Mouse (Mus musculus) kidney, postnatal 0 days (tissue): ENCODE measurements at regions not wholly inside any gene's neighbourhood (a gene's known extent, or its start where the extent isn't known, plus 50 kb on each side); places are given as distances from the start of the nearest gene placed in this dataset.

Experiments
- ATAC-seq: fragments of 200-750 bp; cut with Nextera tagmentation; replicated peaks from 2 replicates; pipeline ENCODE4 v1.8.0; 2017; ENCODE audit warnings: low read depth, moderate number of reproducible peaks, moderate TSS enrichment, moderate library complexity; ENCODE audit not compliant: low FRiP score
- DNase-seq: peaks from one replicate; pipeline ENCODE4 v3.0.0-alpha.2; 2016; ENCODE audit warnings: low spot score
- H3K27ac ChIP-seq: fragments of 300-500 bp; sonication (generic); 2 replicates; pipeline ENCODE4 v1.5.1; 2014; ENCODE audit warnings: mild to moderate bottlenecking
- H3K27me3 ChIP-seq: fragments of 300-500 bp; sonication (generic); 2 replicates; pipeline ENCODE4 v1.6.1; 2014; ENCODE audit warnings: low read length, mixed read lengths; ENCODE audit not compliant: insufficient read depth
- H3K36me3 ChIP-seq: fragments of 300-500 bp; sonication (generic); 2 replicates; pipeline ENCODE4 v1.6.1; 2014; ENCODE audit warnings: low read length, mixed read lengths; ENCODE audit not compliant: insufficient read depth
- H3K4me1 ChIP-seq: fragments of 300-500 bp; sonication (generic); replicated peaks from 2 replicates; pipeline ENCODE4 v1.6.1; 2014; ENCODE audit warnings: antibody characterized with exemption, low read length, mixed read lengths; ENCODE audit not compliant: insufficient read depth
- H3K4me2 ChIP-seq: fragments of 300-500 bp; sonication (generic); 2 replicates; pipeline ENCODE4 v1.6.1; 2014; ENCODE audit warnings: mild to moderate bottlenecking, low read length, moderate library complexity, mixed read lengths
- H3K4me3 ChIP-seq: fragments of 300-500 bp; sonication (generic); replicated peaks from 2 replicates; pipeline ENCODE4 v1.5.1; 2014; ENCODE audit warnings: low read depth, low read length
- H3K9ac ChIP-seq: fragments of 300-500 bp; sonication (generic); 2 replicates; pipeline ENCODE4 v1.6.1; 2014; ENCODE audit warnings: low read depth, low read length
- H3K9me3 ChIP-seq: fragments of 300-500 bp; sonication (generic); replicated peaks from 2 replicates; pipeline ENCODE4 v1.6.1; 2016; ENCODE audit warnings: low read length, inconsistent platforms, mixed read lengths
- CTCF ChIP-seq: IDR thresholded peaks from 2 replicates; pipeline ENCODE4 v1.5.1; 2016; ENCODE audit warnings: antibody characterized with exemption, low read depth, mild to moderate bottlenecking, moderate library complexity
- WGBS: fragments of 180-500 bp; shearing (Covaris S2); extraction: QIAGEN DNeasy Blood & Tissue Kit; methylation state at CpG from one replicate; pipeline ENCODE4 v1.1.7; 2014; 5-methylcytosine and 5-hydroxymethylcytosine counted together

GRCm38 (mm10) chr1:51625079-51625478 is 146.9 kb upstream of the Nabp1 start:
- TF ChIP-seq CTCF: no peak
- no peak overlapping the region for H3K4me3 ChIP-seq
- DNase-seq (no peak), ATAC-seq (no peak)
- WGBS: 85% methylated on average over 7 of the region's 7 CpGs
- no peaks in the 10 kb centered on the region for H3K9me3 ChIP-seq
- no peaks in the 10 kb centered on the region for H3K4me1 ChIP-seq
- H3K9ac ChIP-seq: no peak overlapping the region
- H3K4me2 ChIP-seq: no peak overlapping the region
- H3K36me3 ChIP-seq: no peaks in the 10 kb centered on the region
- H3K27ac ChIP-seq: no peak overlapping the region
- H3K27me3 ChIP-seq: no peaks in the 10 kb centered on the region

GRCm38 (mm10) chr1:51624551-51624950 is 146.3 kb upstream of the Nabp1 start:
- TF ChIP-seq CTCF: no peak
- WGBS: 67% methylated on average over 2 of the region's 2 CpGs
- H3K36me3 ChIP-seq: no peaks in the 10 kb centered on the region
- no peak overlapping the region for H3K4me2 ChIP-seq
- DNase-seq (no peak), ATAC-seq (no peak)
- H3K27me3 ChIP-seq: no peaks in the 10 kb centered on the region
- no peaks in the 10 kb centered on the region for H3K9me3 ChIP-seq
- no peak overlapping the region for H3K9ac ChIP-seq
- no peaks in the 10 kb centered on the region for H3K4me1 ChIP-seq
- no peak overlapping the region for H3K4me3 ChIP-seq
- no peak overlapping the region for H3K27ac ChIP-seq

- WGBS: 86% methylated on average over 3 of the region's 3 CpGs
- Histone ChIP-seq H3K27me3 (no peaks in the 10 kb centered on the region), H3K9me3 (no peaks in the 10 kb centered on the region), H3K4me1 (no peaks in the 10 kb centered on the region), H3K9ac (no peak overlapping the region), H3K4me3 (no peak overlapping the region), H3K4me2 (no peak overlapping the region), H3K36me3 (no peaks in the 10 kb centered on the region), H3K27ac (no peak overlapping the region)
- no peak for TF ChIP-seq CTCF
- ATAC-seq: no peak
- no peak for DNase-seq
Measured at GRCm38 (mm10) chr1:51622986-51623385, 144.8 kb upstream of the Nabp1 start.

- H3K36me3 ChIP-seq: no peaks in the 10 kb centered on the region
- 79% methylated on average over 9 of the region's 9 CpGs for WGBS
- no peak for DNase-seq
- H3K27ac ChIP-seq: no peak overlapping the region
- no peak overlapping the region for H3K4me3 ChIP-seq
- no peaks in the 10 kb centered on the region for H3K4me1 ChIP-seq
- H3K9me3 ChIP-seq: no peaks in the 10 kb centered on the region
- no peak overlapping the region for H3K9ac ChIP-seq
- no peak overlapping the region for H3K4me2 ChIP-seq
- no peak for TF ChIP-seq CTCF
- no peak for ATAC-seq
- no peaks in the 10 kb centered on the region for H3K27me3 ChIP-seq
Measured at GRCm38 (mm10) chr1:51622181-51622862, 144.1 kb upstream of the Nabp1 start.

GRCm38 (mm10) chr1:51621062-51621461 is 142.8 kb upstream of the Nabp1 start:
- H3K4me1 ChIP-seq: no peaks in the 10 kb centered on the region
- H3K9me3 ChIP-seq: no peaks in the 10 kb centered on the region
- no peak overlapping the region for H3K27ac ChIP-seq
- H3K27me3 ChIP-seq: no peaks in the 10 kb centered on the region
- 88% methylated on average over 6 of the region's 6 CpGs for WGBS
- DNase-seq (no peak), ATAC-seq (no peak)
- no peaks in the 10 kb centered on the region for H3K36me3 ChIP-seq
- no peak overlapping the region for H3K4me2 ChIP-seq
- no peak overlapping the region for H3K4me3 ChIP-seq
- no peak for TF ChIP-seq CTCF
- H3K9ac ChIP-seq: no peak overlapping the region

- Histone ChIP-seq H3K27ac (no peak overlapping the region), H3K9ac (no peak overlapping the region), H3K4me1 (no peaks in the 10 kb centered on the region), H3K4me3 (no peak overlapping the region), H3K36me3 (no peaks in the 10 kb centered on the region), H3K4me2 (no peak overlapping the region), H3K9me3 (no peaks in the 10 kb centered on the region), H3K27me3 (no peaks in the 10 kb centered on the region)
- peak; percentile 46 for DNase-seq
- WGBS: 42% methylated on average over 13 of the region's 13 CpGs
- no peak for TF ChIP-seq CTCF
- ATAC-seq: no peak
Measured at GRCm38 (mm10) chr1:51617502-51618251, 139.5 kb upstream of the Nabp1 start.
